Mouse (Mus musculus) ES-E14 (cell line): ENCODE measurements around the gene B4galnt1. TPM values are rescaled to one million over a fixed set of nuclear protein-coding genes. Genes with fewer than 3 reads are reported as not detected.
A peak's percentile ranks its signal among the peaks of the same experiment; 100 is the strongest.

Experiments used
- DNase-seq: peaks from one replicate; pipeline ENCODE4 v3.0.0-alpha.2; 2013; ENCODE audit warnings: low read depth, low spot score
- H3K27ac ChIP-seq: 2 replicates; pipeline ENCODE4 v1.5.1; 2012; ENCODE audit warnings: low read depth, mild to moderate bottlenecking, low read length, moderate library complexity, mixed read lengths; ENCODE audit not compliant: poor library complexity, insufficient read depth, severe bottlenecking
- H3K36me3 ChIP-seq: 2 replicates; pipeline ENCODE4 v1.6.1; 2012; ENCODE audit warnings: mild to moderate bottlenecking, low read length, moderate library complexity, mixed read lengths; ENCODE audit not compliant: control insufficient read depth, poor library complexity, insufficient read depth, severe bottlenecking
- H3K4me1 ChIP-seq, 2 experiments: fragments of 150-350 bp in 1 of 2; sonication (generic) in 1 of 2; 2 replicates each; pipeline ENCODE4 v1.6.1; 2012; ENCODE audit warnings: low read length in 2 of 2, mild to moderate bottlenecking in 1 of 2, mixed read lengths in 1 of 2; ENCODE audit not compliant: control insufficient read depth in 2 of 2, insufficient read depth in 2 of 2, poor library complexity in 1 of 2
- H3K4me3 ChIP-seq, 2 experiments: fragments of 150-350 bp in 1 of 2; sonication (generic) in 1 of 2; 2 replicates each; pipeline ENCODE4 v1.5.1; 2012; ENCODE audit warnings: low read length in 2 of 2, low read depth in 1 of 2, mild to moderate bottlenecking in 1 of 2, mixed read lengths in 1 of 2; ENCODE audit not compliant: insufficient read depth in 1 of 2, poor library complexity in 1 of 2, severe bottlenecking in 1 of 2
- H3K9ac ChIP-seq: 2 replicates; pipeline ENCODE4 v1.6.1; 2012; ENCODE audit warnings: low read depth, mild to moderate bottlenecking, low read length, mixed read lengths; ENCODE audit not compliant: poor library complexity, insufficient read depth, severe bottlenecking
- H3K9me3 ChIP-seq: fragments of 150-350 bp; sonication (generic); 2 replicates; pipeline ENCODE4 v1.6.1; 2012; ENCODE audit warnings: low read depth, mild to moderate bottlenecking, low read length; ENCODE audit not compliant: control insufficient read depth, insufficient read depth
- CHD2 ChIP-seq: IDR thresholded peaks from 2 replicates; pipeline ENCODE4 v1.6.1; 2014; ENCODE audit warnings: mild to moderate bottlenecking, low read depth, low read length, inconsistent platforms
- HCFC1 ChIP-seq: IDR thresholded peaks from 2 replicates; pipeline ENCODE4 v1.6.1; 2012; ENCODE audit warnings: low read length, inconsistent platforms, borderline replicate concordance; ENCODE audit not compliant: insufficient read depth
- MAFK ChIP-seq: IDR thresholded peaks from 2 replicates; pipeline ENCODE4 v1.6.1; 2014; ENCODE audit warnings: mild to moderate bottlenecking, low read depth, low read length, inconsistent platforms; ENCODE audit not compliant: insufficient read depth
- ZC3H11A ChIP-seq: IDR thresholded peaks from 2 replicates; pipeline ENCODE4 v1.6.1; 2012; ENCODE audit warnings: low read depth, mild to moderate bottlenecking, inconsistent platforms, low read length, borderline replicate concordance
- ZNF384 ChIP-seq: IDR thresholded peaks from 2 replicates; pipeline ENCODE4 v1.6.1; 2012; ENCODE audit warnings: low read depth, low read length, inconsistent platforms
- in situ Hi-C, 2 experiments: fragments of 600-800 bp; cut with MboI; formaldehyde crosslinking; loops; one replicate each; pipeline ENCODE4 v1.15.1; 2025; ENCODE audit warnings: low sequenced_read_pairs in 2 of 2, inconsistent platforms in 1 of 2; ENCODE audit not compliant: unreplicated experiment in 2 of 2
- total RNA-seq: library from RNA; depleted of rRNA; stranded (reverse); fragments of 300-350 nt; gene quantifications from 2 replicates; pipeline ENCODE4 v1.2.3, GENCODE M21; 2012

Gene B4galnt1
- total RNA-seq, 1 experiment, result 4.5 TPM

DNA sequence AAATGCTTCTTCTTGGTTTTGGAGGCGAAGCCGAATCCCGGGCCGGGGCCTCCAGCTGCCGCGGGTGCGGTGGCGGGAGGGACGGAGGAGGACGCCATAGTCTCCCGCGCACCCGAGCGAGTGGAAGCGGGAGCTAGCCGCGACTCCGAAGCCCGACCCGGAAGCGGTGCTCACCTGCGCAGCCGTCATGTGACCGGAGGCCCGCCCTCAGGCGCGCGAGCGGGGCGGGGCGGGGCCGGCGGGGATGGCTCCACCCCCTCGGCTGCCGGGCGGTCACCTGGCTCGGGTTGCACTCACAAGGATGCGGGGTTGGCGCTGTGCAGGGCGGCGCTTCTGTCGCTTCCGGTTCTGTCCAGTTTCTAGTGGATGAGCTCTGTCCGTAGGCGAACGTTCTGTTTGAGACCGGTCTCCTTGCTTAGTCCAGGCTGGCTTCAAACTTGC lies 46.4 kb downstream of the B4galnt1 start, which contains the start of gene Pip4k2c:
TSS of gene Pip4k2c (minus strand) at position 172 of the 441 bp plus-strand sequence.
- Histone ChIP-seq H3K9ac (peak within 1 kb of the TSS; percentile 87), H3K9me3 (no peaks in the 10 kb centered on the region), H3K36me3 (peaks cover 19% of the 10 kb centered on the region), H3K4me3 (peak within 1 kb of the TSS; percentile 87 to 90), H3K4me1 (peaks cover 9 to 11% of the 10 kb centered on the region in 2 experiments; a peak in 3 of 4 replicates), H3K27ac (peak within 1 kb of the TSS; percentile 64)
- in situ Hi-C loops, result no loop called here
- peak; percentile 83 for DNase-seq
- no peak; the same call in 1 of the 2 replicates for TF ChIP-seq HCFC1
- TF ChIP-seq MAFK, result no peak

DNA sequence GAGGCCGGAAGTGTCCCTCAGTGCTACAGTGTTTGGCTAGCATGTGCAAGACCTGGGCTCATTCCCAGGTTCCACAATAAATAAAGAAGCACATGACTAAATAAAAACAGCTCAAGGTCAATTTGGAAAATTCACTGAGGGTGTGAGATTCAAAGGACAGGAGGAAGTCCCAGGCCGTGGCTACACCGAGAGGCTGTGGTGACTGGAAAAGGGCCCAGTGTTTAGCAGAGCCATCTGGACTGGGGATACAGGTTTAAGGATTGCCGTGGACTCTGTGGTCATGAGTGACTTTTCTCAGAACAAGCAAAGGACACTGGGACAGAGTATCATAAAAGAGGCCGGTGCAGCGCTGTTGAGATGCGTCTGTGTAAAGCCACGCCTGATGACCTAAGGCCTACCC lies 48.2 kb downstream of the B4galnt1 start:
- H3K9me3 ChIP-seq, result no peaks in the 10 kb centered on the region
- H3K9ac ChIP-seq, result no peak overlapping the region
- H3K27ac ChIP-seq, result no peak overlapping the region
- H3K4me3 ChIP-seq, result no peak overlapping the region
- TF ChIP-seq ZNF384, result no peak
- H3K36me3 ChIP-seq, result peaks cover 9% of the 10 kb centered on the region
- DNase-seq, result no peak
- H3K4me1 ChIP-seq, result peaks cover 9 to 11% of the 10 kb centered on the region in 2 experiments; a peak in 3 of 4 replicates
- in situ Hi-C loops, result no loop called here

DNA sequence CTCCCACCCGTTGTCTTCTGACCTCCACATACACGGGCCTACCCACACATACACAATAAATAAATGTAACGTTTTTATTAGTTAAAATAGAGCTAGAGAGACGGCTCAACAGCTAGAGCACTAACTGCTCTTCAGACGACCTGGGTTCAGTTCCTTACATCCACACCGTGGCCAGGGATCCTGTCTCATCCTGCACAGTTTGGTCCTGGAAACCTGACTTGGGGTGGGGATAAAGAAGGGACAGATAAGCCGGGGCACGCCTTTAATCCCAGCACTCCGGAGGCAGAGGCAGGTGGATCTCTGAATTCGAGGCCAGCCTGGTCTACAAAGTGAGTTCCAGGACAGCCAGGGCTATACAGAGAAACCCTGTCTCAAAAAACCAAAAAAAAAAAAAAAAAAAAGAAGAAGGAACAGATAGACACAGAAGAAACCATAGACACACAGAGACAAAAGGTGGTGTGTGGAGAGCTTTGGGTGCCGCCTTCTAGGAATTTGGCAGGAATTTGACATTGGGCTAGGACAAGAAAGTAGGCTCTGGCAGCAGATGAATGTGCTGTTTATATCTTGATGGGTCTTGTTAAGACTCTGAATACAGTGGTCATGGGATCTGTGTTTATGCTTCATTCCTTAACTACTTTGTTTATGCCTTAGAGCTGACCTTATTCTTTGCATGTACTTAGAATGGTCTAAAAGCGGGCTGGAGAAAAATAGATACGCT lies 48.8 kb downstream of the B4galnt1 start:
- no peak overlapping the region; the same call in 1 of the 2 replicates for H3K27ac ChIP-seq
- H3K9me3 ChIP-seq, result no peaks in the 10 kb centered on the region
- H3K36me3 ChIP-seq, result peaks cover 4% of the 10 kb centered on the region; the same call in 1 of the 2 replicates
- peaks cover 9 to 11% of the 10 kb centered on the region in 2 experiments; a peak in 3 of 4 replicates for H3K4me1 ChIP-seq
- H3K9ac ChIP-seq, result no peak overlapping the region
- DNase-seq, result no peak
- TF ChIP-seq HCFC1 (no peak), MAFK (no peak), ZNF384 (no peak), ZC3H11A (no peak), CHD2 (no peak)
- no peak overlapping the region for H3K4me3 ChIP-seq
- in situ Hi-C loops, result no loop called here

DNA sequence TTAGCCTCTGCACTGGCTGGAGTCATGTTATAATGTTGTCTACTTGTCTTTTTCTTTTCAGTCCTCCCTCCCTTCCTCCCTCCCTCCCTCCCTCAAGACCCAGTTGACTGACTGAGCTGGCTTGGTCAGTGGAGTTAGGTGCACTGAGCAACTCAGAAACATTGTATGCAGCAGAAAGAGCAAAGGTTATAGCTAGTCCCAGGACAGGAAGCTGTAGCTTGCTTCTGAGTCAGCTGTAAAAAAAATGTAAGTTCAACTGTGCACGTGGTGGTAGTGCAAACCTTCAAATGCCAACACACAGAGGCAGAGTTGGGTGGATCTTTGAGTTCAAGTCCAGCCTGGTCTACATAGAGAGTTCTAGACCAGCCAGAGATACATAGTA lies 49.4 kb downstream of the B4galnt1 start:
- Histone ChIP-seq H3K36me3 (peaks cover 2% of the 10 kb centered on the region; the same call in 1 of the 2 replicates), H3K4me3 (no peak overlapping the region), H3K9ac (no peak overlapping the region), H3K9me3 (no peaks in the 10 kb centered on the region), H3K4me1 (peaks cover 9 to 10% of the 10 kb centered on the region in 2 experiments; a peak in 3 of 4 replicates), H3K27ac (no peak overlapping the region; the same call in 1 of the 2 replicates)
- in situ Hi-C loops, result no loop called here
- TF ChIP-seq MAFK (no peak), ZNF384 (no peak), CHD2 (no peak), HCFC1 (no peak), ZC3H11A (no peak)
- DNase-seq, result no peak

DNA sequence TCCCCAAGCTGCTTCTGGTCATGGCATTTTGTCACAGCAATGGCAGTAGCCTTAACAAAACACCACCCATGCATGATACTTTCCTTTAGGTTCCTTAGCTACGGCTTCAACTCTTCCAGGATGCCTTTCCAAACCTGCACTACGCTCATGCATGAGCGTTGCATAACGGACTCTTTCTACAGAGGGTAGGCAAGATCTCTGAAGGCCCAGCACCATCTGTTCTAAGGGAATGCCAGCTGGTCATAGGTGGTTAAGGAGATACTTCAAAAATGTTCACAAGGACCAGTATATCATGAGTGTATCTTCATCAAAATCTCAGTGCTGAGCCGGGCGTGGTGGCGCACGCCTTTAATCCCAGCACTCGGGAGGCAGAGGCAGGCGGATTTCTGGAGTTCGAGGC lies 51.4 kb downstream of the B4galnt1 start:
- no peaks in the 10 kb centered on the region for H3K36me3 ChIP-seq
- DNase-seq, result no peak
- H3K27ac ChIP-seq, result no peak overlapping the region
- no peak overlapping the region for H3K4me3 ChIP-seq
- peaks cover 5 to 7% of the 10 kb centered on the region in 2 experiments; a peak in 3 of 4 replicates for H3K4me1 ChIP-seq
- H3K9ac ChIP-seq, result no peak overlapping the region
- TF ChIP-seq ZC3H11A, result no peak
- in situ Hi-C loops, result no loop called here
- no peaks in the 10 kb centered on the region for H3K9me3 ChIP-seq
